Mouse (Mus musculus): ENCODE results near the gene Adsl. TPM values are rescaled to one million over a fixed set of nuclear protein-coding genes. Genes with fewer than 3 reads are reported as not detected.
A peak's percentile ranks its signal among the peaks of the same experiment; 100 is the strongest.

Adsl gene
- polyA plus RNA-seq, 1 experiment from 2014 or later = 177 TPM

- Histone ChIP-seq H3K9ac (no peak overlapping the region), H3K4me3 (no peak overlapping the region), H3K27ac (no peak overlapping the region), H3K9me3 (no peaks in the 10 kb centered on the region), H3K36me3 (peaks cover 17% of the 10 kb centered on the region; the same call in 1 of the 2 replicates), H3K4me2 (no peak overlapping the region), H3K27me3 (no peaks in the 10 kb centered on the region), H3K4me1 (peaks cover 12% of the 10 kb centered on the region)
- no peak for ATAC-seq (ENCODE audit: insufficient number of reproducible peaks, insufficient read depth, low FRiP score, low TSS enrichment, low read depth)
- WGBS = 66% methylated on average over 3 of the region's 3 CpGs
These were observed 2.4 kb upstream of the Adsl start for GRCm38 (mm10) chr15:80945851-80946250.

GRCm38 (mm10) chr15:80949431-80949830 lies 1.1 kb downstream of the Adsl start:
- H3K4me2 ChIP-seq = peak overlapping the region; percentile 81
- H3K27me3 ChIP-seq = no peaks in the 10 kb centered on the region
- peaks cover 37% of the 10 kb centered on the region for H3K36me3 ChIP-seq
- 47% methylated on average over 4 of the region's 4 CpGs for WGBS
- H3K9ac ChIP-seq = peak overlapping the region; percentile 87
- H3K4me3 ChIP-seq = peak overlapping the region; percentile 89
- ATAC-seq (ENCODE audit: insufficient number of reproducible peaks, insufficient read depth, low FRiP score, low TSS enrichment, low read depth) = no peak
- no peak overlapping the region for H3K27ac ChIP-seq
- H3K9me3 ChIP-seq = no peaks in the 10 kb centered on the region
- H3K4me1 ChIP-seq = peaks cover 12% of the 10 kb centered on the region

- Histone ChIP-seq H3K27me3 (no peaks in the 10 kb centered on the region), H3K9ac (peak overlapping the region; percentile 87), H3K27ac (no peak overlapping the region), H3K4me3 (peak overlapping the region; percentile 89), H3K36me3 (peaks cover 43% of the 10 kb centered on the region), H3K4me1 (peaks cover 12% of the 10 kb centered on the region), H3K4me2 (peak overlapping the region; percentile 81), H3K9me3 (no peaks in the 10 kb centered on the region)
- no peak for ATAC-seq (ENCODE audit: insufficient number of reproducible peaks, insufficient read depth, low FRiP score, low TSS enrichment, low read depth)
- WGBS = 87% methylated on average over 7 of the region's 7 CpGs
These were observed 1.8 kb downstream of the Adsl start for GRCm38 (mm10) chr15:80950055-80950454.

DNA sequence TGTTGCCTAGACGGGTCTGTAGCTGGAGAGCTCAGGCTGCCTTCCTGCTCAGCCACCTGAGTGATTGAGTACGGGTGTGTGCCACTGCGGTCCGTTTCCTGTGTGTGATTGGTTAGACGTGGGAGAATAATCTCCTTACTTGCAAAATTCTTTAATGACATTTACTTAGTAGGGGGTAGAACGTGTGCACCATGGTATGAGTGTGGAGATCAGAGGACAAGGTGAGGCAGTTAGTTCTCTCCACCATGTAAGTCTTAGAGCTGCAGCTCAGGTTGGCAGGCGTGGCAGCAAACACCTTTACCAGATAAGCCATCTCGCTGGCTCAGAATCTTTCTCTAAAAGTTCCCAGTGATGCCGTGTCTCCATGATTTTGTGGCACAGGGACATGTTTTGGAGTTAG lies 5.7 kb downstream of the Adsl start:
- no peak for ATAC-seq (ENCODE audit: insufficient number of reproducible peaks, insufficient read depth, low FRiP score, low TSS enrichment, low read depth)
- no peak overlapping the region for H3K27ac ChIP-seq
- no peaks in the 10 kb centered on the region for H3K9me3 ChIP-seq
- H3K4me2 ChIP-seq = no peak overlapping the region
- 90% methylated on average over 9 of the region's 9 CpGs for WGBS
- no peaks in the 10 kb centered on the region for H3K27me3 ChIP-seq
- H3K36me3 ChIP-seq = peaks cover 82% of the 10 kb centered on the region
- H3K9ac ChIP-seq = no peak overlapping the region
- no peak overlapping the region for H3K4me3 ChIP-seq
- peaks cover 12% of the 10 kb centered on the region for H3K4me1 ChIP-seq

GRCm38 (mm10) chr15:80954861-80955260 lies 6.6 kb downstream of the Adsl start:
- 85% methylated on average over 3 of the region's 3 CpGs for WGBS
- H3K36me3 ChIP-seq = peaks cover 88% of the 10 kb centered on the region
- no peak overlapping the region for H3K9ac ChIP-seq
- no peak overlapping the region for H3K4me3 ChIP-seq
- no peaks in the 10 kb centered on the region for H3K27me3 ChIP-seq
- no peak overlapping the region for H3K27ac ChIP-seq
- H3K4me2 ChIP-seq = no peak overlapping the region
- no peak for ATAC-seq (ENCODE audit: insufficient number of reproducible peaks, insufficient read depth, low FRiP score, low TSS enrichment, low read depth)
- peaks cover 4% of the 10 kb centered on the region for H3K4me1 ChIP-seq
- H3K9me3 ChIP-seq = no peaks in the 10 kb centered on the region

GRCm38 (mm10) chr15:80955836-80956438 lies 7.6 kb downstream of the Adsl start:
- Histone ChIP-seq H3K36me3 (peaks cover 89% of the 10 kb centered on the region), H3K4me3 (no peak overlapping the region), H3K4me2 (no peak overlapping the region), H3K27ac (no peak overlapping the region), H3K4me1 (no peaks in the 10 kb centered on the region), H3K9ac (no peak overlapping the region), H3K27me3 (no peaks in the 10 kb centered on the region), H3K9me3 (no peaks in the 10 kb centered on the region)
- ATAC-seq (ENCODE audit: insufficient number of reproducible peaks, insufficient read depth, low FRiP score, low TSS enrichment, low read depth) = no peak
- WGBS = 93% methylated on average over 12 of the region's 12 CpGs

- Histone ChIP-seq H3K27me3 (no peaks in the 10 kb centered on the region), H3K4me1 (no peaks in the 10 kb centered on the region), H3K36me3 (peaks cover 57% of the 10 kb centered on the region), H3K9ac (no peak overlapping the region), H3K4me3 (no peak overlapping the region), H3K27ac (no peak overlapping the region), H3K9me3 (no peaks in the 10 kb centered on the region), H3K4me2 (no peak overlapping the region)
- WGBS = 88% methylated on average over 1 of the region's 1 CpGs
- no peak for ATAC-seq (ENCODE audit: insufficient number of reproducible peaks, insufficient read depth, low FRiP score, low TSS enrichment, low read depth)
These were observed 21.1 kb downstream of the Adsl start for GRCm38 (mm10) chr15:80969371-80969770.

DNA sequence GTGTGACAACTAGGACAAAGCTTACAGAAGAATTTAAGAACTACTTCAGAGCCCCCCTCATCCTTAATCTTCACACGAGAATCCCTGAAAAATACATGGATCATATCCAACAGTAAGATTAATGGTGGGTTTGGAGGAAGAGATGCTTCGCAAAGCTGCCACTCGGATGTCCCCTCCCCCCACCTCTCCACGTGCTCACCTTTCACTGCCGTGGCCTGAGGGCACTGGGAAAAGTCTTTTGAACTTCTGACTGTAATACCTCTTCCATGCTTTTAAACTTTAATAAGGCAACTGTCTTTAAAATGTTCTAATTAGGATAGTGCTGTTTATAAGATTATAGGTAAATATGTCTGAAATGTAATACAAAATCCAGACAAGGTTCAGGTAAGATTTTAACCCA lies 26.0 kb downstream of the Adsl start:
- 25% methylated on average over 5 of the region's 5 CpGs for WGBS
- no peaks in the 10 kb centered on the region for H3K27me3 ChIP-seq
- H3K36me3 ChIP-seq = peaks cover 13% of the 10 kb centered on the region
- no peak overlapping the region for H3K4me2 ChIP-seq
- H3K27ac ChIP-seq = no peak overlapping the region
- H3K9ac ChIP-seq = no peak overlapping the region
- no peak overlapping the region for H3K4me3 ChIP-seq
- ATAC-seq (ENCODE audit: insufficient number of reproducible peaks, insufficient read depth, low FRiP score, low TSS enrichment, low read depth) = no peak
- peaks cover 7% of the 10 kb centered on the region; the same call in 1 of the 2 replicates for H3K4me1 ChIP-seq
- no peaks in the 10 kb centered on the region for H3K9me3 ChIP-seq

- Histone ChIP-seq H3K36me3 (no peaks in the 10 kb centered on the region), H3K4me1 (peaks cover 7% of the 10 kb centered on the region; the same call in 1 of the 2 replicates), H3K4me3 (no peak overlapping the region), H3K27ac (no peak overlapping the region), H3K4me2 (no peak overlapping the region), H3K27me3 (no peaks in the 10 kb centered on the region), H3K9ac (no peak overlapping the region), H3K9me3 (no peaks in the 10 kb centered on the region)
- WGBS = 87% methylated on average over 3 of the region's 3 CpGs
- ATAC-seq (ENCODE audit: insufficient number of reproducible peaks, insufficient read depth, low FRiP score, low TSS enrichment, low read depth) = no peak
These were observed 27.4 kb downstream of the Adsl start for GRCm38 (mm10) chr15:80975666-80976065.

DNA sequence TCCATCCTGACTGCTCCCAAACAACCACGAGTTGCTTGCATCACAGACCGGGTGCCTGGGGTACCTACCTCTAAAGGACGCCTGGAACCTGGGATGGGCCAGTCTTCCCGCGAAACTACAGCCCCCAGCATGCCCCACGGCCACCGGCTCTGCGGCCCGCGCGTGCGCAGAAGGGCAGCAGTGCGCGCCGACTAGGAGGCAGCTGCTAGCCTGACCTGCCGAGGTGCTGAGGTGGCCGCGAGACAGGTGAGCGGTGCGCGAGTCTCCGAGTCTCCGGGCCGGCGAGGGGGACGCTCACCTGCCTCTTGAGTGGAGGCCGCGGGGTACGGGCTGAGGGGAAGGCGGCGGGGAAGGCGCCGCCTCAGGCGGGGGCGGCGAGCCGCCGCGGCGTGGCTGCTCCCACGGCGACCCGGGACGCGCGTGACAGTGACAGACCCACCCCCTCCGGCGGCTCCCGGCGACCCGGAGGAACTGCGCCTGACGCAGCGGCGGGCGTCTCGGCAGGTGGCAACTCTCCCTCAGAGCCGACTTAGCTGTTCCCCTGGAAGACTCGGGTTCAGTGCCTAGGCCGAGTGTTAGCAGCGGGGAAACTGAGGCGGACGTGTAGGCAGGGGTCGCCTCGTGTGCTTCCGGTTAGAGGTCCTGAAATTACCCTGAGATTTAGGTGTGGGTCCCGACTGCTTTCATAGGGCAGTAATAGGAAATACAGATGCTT lies 29.5 kb downstream of the Adsl start, which contains the start of gene Sgsm3:
Sgsm3 (plus strand) TSS at position 146 of the 715 bp plus-strand sequence.
- WGBS = under 1% methylated on average over 67 of the region's 67 CpGs
- H3K9me3 ChIP-seq = no peaks in the 10 kb centered on the region
- H3K4me2 ChIP-seq = peak within 1 kb of the TSS; percentile 91
- peaks cover 7% of the 10 kb centered on the region; the same call in 1 of the 2 replicates for H3K4me1 ChIP-seq
- peak within 1 kb of the TSS; percentile 80 for H3K9ac ChIP-seq
- H3K4me3 ChIP-seq = peak within 1 kb of the TSS; percentile 90
- no peaks in the 10 kb centered on the region for H3K27me3 ChIP-seq
- H3K36me3 ChIP-seq = no peaks in the 10 kb centered on the region
- no peak within 1 kb of the TSS for H3K27ac ChIP-seq
- ATAC-seq (ENCODE audit: insufficient number of reproducible peaks, insufficient read depth, low FRiP score, low TSS enrichment, low read depth) = peak; percentile 80; the same call in 1 of the 2 replicates

DNA sequence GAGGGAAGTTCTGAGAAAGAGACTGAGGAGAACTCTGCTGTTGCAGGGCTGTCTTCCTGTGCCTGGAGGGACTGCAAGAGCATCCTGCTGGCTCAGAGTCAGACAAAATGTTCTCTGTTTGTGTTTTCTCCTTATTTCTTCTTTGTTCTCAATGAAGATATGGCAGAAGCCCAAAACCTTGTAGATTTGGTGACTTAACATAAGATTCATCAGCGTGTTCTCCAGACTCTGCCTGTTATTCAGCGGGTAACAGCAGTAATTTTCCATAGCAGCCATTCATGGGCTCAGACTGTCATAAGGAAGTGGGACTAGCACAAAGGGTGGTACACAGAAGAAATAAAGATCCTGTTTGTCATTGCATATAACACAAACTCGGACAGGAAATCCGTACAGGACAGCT lies 31.3 kb downstream of the Adsl start:
- H3K9ac ChIP-seq = no peak overlapping the region
- H3K36me3 ChIP-seq = no peaks in the 10 kb centered on the region
- H3K4me1 ChIP-seq = peaks cover 7% of the 10 kb centered on the region; the same call in 1 of the 2 replicates
- H3K27ac ChIP-seq = no peak overlapping the region
- H3K9me3 ChIP-seq = no peaks in the 10 kb centered on the region
- no peak overlapping the region for H3K4me2 ChIP-seq
- H3K4me3 ChIP-seq = no peak overlapping the region
- H3K27me3 ChIP-seq = no peaks in the 10 kb centered on the region
- 76% methylated on average over 4 of the region's 4 CpGs for WGBS
- no peak for ATAC-seq (ENCODE audit: insufficient number of reproducible peaks, insufficient read depth, low FRiP score, low TSS enrichment, low read depth)

DNA sequence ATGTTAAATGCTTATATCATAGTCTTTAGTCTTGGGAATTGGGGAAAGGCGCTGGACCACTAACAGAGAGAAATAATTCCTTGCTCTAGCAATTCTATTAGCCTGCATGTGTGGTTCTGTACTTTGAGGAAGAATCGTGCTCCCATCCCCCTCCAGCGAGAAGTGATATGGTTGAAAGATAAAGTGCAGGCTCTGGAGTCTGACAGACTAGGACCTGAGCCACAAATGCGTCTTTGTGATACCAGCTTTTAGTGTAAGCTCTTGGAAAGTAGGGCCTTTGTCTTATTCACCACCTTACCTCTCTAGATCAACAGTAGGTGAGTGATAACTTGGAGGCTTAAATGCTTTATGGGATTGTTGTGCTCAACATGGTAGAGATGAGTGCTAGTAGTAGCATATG lies 32.9 kb downstream of the Adsl start:
- no peak overlapping the region for H3K9ac ChIP-seq
- peaks cover 7% of the 10 kb centered on the region; the same call in 1 of the 2 replicates for H3K4me1 ChIP-seq
- no peak overlapping the region for H3K4me3 ChIP-seq
- H3K36me3 ChIP-seq = no peaks in the 10 kb centered on the region
- H3K27me3 ChIP-seq = no peaks in the 10 kb centered on the region
- ATAC-seq (ENCODE audit: insufficient number of reproducible peaks, insufficient read depth, low FRiP score, low TSS enrichment, low read depth) = no peak
- H3K4me2 ChIP-seq = no peak overlapping the region
- H3K27ac ChIP-seq = no peak overlapping the region
- H3K9me3 ChIP-seq = no peaks in the 10 kb centered on the region
- WGBS = 80% methylated on average over 4 of the region's 4 CpGs
